Mouse (Mus musculus) cortical plate, adult 2 months (tissue): Measurements from ENCODE around the gene Sbk1.

ENCODE experiments used
- CTCF ChIP-seq: fragments of 200-500 bp; IDR thresholded peaks from 2 replicates; pipeline ENCODE4 v1.5.1; 2011; ENCODE audit warnings: mild to moderate bottlenecking, control low read depth, low read length; ENCODE audit not compliant: insufficient read depth; ENCODE audit errors: extremely low read depth
- POLR2A ChIP-seq: fragments of 200-500 bp; IDR thresholded peaks from 2 replicates; pipeline ENCODE4 v1.6.1; 2011; ENCODE audit warnings: mild to moderate bottlenecking, low read length, control low read depth; ENCODE audit not compliant: insufficient read depth; ENCODE audit errors: extremely low read depth

GRCm38 (mm10) chr7:126313309-126313708 lies 40.9 kb downstream of the Sbk1 start:
- no peak for TF ChIP-seq CTCF
- TF ChIP-seq POLR2A = no peak
